Mouse (Mus musculus) gastrocnemius, postnatal 36 days (tissue): Measurements from ENCODE around the gene Agfg2. TPM values are rescaled to one million over a fixed set of nuclear protein-coding genes. Genes with fewer than 3 reads are reported as not detected.
"Not testable (repeated sequence)": the region's sequence is repeated elsewhere in the genome, so short reads cannot be mapped to it uniquely, and the experiment has no call there.

Source experiments
- DNase-seq, 2 experiments: peaks; one replicate each; pipeline ENCODE4 v3.0.0; 2022
- intact Hi-C: fragments of 180-260 bp; cut with DNase I; formaldehyde crosslinking; loops from one replicate; pipeline ENCODE4 v1.15.1; 2025
- total RNA-seq, 2 experiments: library from RNA; stranded (reverse); gene quantifications; 2 replicates each; pipeline ENCODE4 v1.2.3; 2021

Gene Agfg2
- total RNA-seq, 2 experiments from 2014 or later, result 3.8 to 4.6 TPM

DNA sequence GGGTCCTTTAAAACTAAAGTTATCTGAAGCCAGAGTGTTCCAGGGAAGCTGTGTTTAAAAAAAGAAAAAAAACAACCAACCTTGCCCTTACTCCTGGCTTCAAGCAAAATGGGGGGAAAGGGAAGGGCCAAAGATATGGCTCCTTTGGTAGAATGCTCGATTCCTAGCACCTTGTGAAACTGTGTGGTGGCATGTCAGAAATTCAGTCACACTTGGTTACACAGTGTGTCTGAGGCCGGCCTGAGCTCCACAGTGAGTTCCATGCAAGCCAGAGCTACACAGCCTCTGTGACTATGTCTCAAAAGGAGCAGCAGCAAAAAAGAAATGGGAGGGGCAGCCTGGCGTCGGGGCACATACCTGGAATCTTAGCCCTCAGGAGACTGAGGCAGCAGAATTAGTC, 35.3 kb downstream of the Agfg2 start:
- DNase-seq, result no peak
- intact Hi-C loops, result no loop called here

DNA sequence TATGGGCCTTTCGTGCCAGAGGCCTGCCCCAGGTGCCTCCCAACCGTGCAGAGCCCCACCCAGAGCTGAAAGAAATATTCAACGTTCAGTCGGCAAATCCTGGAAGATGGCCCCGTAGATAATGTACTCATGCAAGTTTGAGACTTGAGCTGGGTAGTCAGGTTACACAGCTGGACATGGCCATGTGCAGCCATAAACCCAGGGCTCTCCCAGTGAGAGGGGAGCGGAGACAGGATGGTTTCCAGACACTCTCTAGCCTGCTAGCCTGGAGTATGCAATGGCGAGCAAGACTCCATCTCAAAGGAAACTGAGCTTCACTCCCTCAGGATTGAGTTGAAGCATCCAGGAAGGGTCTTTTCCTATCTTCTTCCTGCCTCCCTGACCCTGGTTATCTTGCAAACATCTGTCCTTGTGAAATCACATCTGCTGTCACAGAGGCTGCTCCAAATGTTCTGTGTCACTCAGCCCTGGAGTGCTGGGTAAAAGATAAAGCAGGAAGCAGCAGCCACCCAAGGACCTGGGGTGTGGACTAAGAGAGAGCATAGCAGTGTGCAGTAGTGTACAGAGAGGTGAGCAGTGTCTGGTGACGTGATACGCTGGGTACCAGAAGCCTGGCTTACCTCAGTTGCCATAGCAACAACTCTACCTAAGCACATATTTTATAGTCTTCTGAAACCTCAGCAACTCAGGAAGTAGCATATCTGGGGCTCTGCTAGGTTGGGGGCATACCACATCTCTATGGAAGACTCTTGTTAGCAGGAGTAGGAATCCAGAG, 36.5 kb downstream of the Agfg2 start:
- intact Hi-C loops, result no loop called here
- DNase-seq, result no peak

DNA sequence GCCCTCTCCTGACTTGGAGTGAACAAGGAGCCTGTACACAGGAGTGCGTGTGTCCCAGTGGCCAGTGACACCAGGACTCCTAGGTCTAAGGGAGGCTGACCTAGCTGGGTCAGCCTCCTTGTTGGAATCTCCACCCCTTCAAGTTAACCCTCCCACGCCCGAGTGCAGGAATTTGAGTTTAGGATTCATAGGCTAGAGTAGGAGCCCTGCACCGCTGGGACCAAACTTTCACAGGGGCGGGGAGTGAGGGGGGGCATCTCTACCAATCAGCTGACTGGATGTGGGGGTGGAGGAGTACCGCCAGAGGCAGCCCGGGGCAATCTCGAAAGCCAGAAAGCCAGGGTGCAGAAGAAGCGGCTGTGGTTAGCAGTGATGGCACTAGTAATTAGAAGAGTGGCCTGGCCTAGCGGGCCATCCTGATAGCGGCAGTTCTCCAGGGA, 38.9 kb downstream of the Agfg2 start, which contains the start of gene Irs3:
Gene Irs3 (minus strand): TSS at position 63 of the 440 bp plus-strand sequence.
- intact Hi-C loops, result no loop called here
- DNase-seq, result peak in 1 of 2 experiments; percentile 34

DNA sequence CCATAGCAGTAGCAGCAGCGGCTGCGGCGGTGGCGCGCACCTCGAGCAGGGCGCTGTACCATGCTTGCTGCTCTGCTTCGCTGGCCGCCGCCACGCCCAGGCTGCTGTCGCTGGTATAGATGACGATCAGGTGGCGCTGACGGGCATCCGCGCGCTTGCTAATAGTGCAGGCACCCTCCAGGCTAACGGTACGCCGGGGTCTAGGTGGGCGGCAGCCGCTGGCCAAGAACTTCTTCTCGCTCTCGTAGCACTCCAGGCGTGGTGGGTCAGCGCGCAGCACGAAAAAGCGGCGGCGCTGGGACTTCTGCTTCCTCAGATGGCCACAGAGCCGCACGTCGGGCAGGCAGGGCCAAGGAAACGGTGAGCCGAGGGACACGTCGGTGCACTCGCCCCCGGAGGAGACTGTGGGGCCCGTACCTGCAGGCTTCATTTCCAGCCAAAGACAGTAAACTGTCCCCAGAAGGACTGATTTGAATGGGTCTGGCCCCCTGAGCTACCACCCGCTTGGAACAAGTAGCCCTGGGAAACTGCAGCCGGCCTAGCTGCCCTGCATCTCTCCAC, 39.4 kb downstream of the Agfg2 start:
- intact Hi-C loops, result no loop called here
- DNase-seq, result no peak

DNA sequence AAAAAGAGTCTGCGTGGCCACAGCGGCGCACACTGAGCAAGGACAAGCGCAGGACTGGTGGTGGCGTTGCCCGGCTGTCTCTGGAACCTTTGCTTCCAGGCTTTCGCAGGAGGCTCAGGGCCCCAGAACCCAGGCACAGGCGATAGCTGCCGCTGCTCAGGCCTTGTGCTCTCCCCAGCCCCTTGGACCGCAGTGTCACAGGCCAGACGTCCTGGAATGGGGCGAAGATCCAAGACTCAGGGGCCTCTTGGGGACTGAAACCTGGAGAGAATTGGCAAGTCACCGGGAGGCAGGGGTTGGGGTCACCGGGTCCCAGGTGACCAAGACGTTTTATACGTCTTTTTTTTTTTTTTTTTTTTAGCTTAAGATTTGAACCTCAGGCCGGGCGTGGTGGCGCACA, 40.0 kb downstream of the Agfg2 start:
- no peak for DNase-seq
- intact Hi-C loops, result no loop called here

DNA sequence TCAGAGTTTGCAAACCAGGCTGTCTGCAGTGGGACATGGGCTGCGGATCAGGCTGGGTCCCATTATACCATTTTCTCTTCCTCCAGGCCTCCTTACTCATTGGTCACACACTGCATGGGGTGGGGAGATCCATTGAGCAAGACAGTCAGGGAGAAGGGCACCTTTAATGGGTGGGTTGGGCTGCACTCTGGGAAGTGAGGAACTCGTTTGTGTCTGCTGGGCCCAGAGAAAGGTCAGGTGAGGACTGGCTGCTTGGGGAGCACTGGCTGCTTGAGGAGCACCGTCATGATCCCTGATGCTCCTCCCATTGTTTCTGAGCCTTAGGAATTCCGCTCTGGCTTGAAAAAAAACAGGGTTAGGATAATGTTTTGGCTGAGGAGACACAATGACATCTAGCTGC, 41.6 kb downstream of the Agfg2 start:
- no peak for DNase-seq
- intact Hi-C loops, result no loop called here

DNA sequence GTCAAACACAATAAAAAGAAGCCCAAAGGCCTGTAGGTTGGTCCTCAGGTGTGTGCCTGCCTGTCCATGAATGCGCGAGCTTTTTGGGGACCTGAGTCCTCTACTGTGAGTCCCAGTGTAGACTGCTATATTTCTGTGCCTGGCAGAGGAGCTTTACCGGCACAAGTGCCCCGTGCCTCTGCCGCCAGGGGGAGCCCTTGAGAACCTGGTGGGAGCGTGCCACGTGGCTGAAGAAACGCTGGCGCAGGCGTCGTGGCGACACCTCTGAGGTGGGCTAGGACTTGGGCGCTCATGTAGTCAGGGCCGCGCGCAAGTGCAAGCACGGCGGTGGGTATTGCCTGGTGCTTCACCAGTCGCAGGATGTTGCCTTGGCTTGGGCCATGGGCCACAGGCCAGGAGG, 43.5 kb downstream of the Agfg2 start, which contains the start of gene Sap25:
Gene Sap25 (plus strand): TSS at position 281 of the 400 bp plus-strand sequence.
- intact Hi-C loops, result no loop called here
- DNase-seq, result no peak

DNA sequence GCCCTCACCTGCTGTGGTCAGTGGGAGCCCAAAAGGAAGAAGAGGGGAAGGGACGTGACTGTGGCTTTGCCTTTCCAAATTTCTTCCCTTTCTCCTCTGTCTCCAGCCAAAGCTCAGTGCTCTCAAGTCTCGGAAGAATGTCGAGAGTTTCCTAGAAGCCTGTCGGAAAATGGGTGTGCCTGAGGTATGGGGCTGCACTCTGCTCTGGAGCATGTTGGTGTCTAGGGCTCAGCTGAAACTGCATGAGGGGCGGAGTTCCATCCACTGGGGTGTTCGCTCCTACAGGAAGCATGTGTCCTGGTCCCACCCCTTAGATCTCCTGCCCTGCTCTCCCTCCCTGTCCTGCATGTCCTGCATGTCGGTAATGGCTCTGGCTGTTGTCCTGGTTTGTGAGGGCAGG, 45.1 kb downstream of the Agfg2 start:
- no peak for DNase-seq
- intact Hi-C loops, result no loop called here

DNA sequence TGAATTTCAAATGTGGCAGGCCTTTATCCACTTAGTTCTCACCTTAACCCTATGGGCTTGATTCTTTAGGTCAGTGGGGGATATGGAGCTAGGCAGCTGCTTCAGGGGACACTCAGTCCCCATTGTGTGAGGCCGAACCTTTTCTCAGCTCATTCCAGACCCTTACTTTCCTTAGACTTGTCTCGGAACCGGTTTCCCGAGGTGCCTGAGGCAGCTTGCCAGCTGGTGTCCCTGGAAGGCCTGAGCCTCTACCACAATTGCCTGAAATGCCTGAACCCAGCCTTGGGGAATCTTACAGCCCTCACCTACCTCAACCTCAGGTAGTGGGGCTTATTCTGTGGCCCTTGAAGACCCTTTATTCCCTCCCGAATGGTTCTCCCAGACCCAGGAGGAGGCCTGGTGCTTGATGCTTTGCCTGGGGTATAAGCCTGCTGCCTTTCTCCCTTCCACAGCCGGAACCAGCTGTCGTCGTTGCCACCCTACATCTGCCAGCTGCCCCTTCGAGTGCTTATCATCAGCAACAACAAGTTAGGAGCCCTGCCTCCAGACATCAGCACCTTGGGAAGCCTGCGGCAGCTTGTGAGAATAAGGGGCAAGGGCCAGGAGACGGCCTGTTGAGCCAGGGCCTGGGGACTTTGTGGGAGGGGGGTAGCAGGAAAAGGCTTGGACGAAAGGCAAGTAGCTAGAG, 51.0 kb downstream of the Agfg2 start:
- no peak for DNase-seq
- intact Hi-C loops, result no loop called here

DNA sequence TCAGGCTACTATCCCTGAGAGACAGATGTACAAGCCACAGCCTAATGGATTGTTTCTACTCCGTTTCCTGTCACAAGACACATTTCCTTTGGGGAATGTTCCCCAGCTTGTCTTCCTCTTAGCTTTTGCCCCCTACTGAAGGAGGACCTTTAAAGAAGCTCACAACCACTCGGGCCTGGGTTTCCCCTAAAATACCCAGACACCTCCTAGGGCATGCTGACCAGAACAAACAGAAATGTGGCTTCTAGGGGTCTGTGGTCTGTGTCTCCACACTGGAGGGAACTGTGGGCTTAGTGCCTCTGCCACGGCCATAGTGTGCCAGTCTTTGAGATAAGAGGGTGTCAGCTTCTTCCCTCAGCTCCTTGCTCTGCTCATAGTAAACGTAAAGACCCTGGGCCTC, 52.9 kb downstream of the Agfg2 start:
- intact Hi-C loops, result no loop called here
- DNase-seq, result no peak

DNA sequence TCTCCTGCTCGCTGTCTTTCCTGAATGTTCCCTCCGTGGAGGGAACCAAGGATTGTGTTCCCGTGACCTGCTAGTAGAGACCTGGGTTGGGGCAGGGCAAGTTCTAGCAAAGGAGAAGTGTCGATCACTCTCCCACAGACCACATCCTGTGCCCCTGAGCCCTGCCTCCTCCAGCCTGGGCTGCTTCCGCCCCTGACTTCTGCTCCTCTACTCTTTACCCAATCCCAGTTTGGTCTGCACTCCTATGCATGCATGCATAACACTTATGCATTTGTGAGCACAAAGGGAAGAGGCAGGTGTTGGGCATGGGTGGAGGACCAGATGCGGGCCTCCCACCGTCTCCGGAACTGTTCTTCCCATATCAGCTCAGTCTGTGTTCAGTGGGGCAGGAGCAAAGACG, 53.4 kb downstream of the Agfg2 start:
- no peak for DNase-seq
- intact Hi-C loops, result no loop called here

DNA sequence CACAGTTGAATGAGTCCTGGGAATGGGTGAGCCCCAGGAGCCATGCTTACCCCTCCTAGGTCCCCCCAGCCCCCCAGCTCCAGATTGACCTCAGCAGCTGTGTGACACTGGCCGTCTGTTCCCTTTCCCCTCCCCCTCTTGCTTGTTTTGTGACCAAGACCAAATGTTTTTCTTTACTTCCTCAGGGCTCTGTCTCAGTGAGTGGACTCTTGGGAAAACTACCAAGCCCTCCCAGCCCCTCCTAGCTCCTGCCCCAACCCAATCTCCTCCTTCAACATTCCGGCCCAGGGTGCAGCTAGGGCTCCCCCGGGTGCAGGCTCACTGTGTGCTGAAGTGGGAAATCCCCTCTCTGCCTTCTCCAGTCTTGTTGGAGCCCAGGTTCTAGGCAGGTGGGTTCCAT, 53.9 kb downstream of the Agfg2 start:
- no peak for DNase-seq
- intact Hi-C loops, result no loop called here

DNA sequence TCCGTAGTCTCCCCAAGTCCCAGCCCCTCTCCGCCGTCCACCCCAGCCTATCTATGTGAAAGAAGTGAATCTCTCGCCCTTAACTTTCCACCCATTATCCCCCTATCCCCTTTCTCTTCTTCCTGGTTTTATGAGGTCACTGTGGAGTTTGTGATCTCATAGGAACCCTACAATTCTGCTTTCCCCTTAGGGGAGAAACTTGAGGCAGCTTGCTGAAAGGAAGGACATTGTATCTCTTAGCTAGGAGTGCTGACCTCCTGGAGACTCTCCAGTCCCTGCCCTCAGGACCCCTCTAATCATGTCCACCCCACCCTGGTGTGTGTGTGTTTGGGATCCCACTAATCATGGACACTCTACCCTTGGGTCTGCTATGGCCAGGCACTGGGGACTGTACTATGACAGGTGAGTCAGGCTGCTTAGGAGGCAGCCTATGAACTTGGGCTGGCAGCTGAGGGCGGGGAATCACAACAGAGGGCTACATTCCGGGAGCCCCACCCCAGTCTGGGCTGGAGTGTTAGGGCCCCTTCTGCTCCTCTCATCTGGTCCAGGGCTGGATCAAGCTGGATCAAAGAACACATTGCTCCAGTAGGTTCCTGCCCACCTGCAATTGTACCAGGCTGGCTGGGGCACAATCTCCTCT, 54.5 kb downstream of the Agfg2 start:
- intact Hi-C loops, result no loop called here
- no peak for DNase-seq

DNA sequence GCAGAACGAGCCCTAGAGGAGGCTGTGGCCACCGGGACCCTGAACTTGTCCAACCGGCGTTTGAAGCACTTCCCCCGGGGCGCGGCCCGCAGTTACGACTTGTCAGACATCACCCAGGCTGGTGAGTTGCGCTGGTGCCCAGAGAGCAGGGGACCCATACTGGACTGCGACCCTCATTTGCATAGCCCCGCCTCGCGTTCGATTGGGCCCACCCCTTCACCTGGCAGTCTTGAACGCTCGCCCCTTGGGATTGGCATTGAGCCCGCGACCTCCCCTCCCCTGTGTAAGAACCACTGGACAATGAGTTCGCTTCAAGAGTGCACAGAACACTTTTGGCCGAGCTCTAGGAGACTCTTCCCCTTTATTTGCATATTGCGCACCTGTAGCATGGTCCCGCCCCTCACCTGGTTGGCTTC, 55.2 kb downstream of the Agfg2 start:
- intact Hi-C loops, result no loop called here
- no peak for DNase-seq

DNA sequence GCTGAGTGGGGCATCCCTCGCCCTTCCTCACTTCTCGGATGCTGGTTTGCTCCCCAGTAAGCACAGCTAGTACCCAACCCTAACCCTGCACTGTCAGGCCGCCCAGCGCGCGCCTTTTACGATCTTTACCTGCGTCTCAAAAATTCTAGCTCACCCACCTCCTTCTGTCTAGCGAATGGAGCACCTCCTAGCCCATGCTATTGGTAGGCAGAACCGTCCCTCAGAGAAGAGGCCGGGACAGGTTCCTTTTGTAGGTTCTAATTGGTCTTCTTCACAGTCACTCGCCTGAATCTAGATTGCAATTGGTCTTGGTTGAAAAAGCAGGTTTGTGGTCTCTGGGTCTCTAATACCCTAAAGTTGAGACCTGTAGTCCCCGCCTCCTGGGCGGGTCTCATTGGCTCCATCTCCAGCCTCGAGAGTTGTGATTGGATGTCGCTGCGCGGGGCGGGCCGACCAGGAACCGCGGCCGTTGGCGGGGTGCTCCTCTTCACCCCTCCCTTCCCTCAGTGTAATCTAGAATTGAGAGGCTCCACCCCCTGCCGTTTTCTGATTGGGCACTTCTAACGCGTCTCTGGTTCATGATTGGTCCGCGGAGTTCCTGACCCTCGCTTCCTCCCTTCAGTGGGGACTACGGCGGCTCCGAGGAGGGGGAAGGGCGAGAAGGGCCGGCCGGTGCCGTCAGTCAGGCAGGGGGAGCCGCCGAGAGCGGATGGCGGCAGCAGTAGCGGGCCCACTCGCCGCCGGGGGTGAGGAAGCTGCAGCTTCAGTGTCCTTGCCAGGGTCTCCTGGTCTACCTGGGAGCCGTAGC, 55.8 kb downstream of the Agfg2 start, which contains the start of the genes Fbxo24, Lrch4 and Gm20605:
Gene Fbxo24 (minus strand): TSS at position 505 of the 808 bp plus-strand sequence.
Gene Lrch4 (plus strand): TSS at position 624 of the 808 bp plus-strand sequence.
Gene Gm20605 (plus strand): TSS at position 678 of the 808 bp plus-strand sequence.
- DNase-seq, result peak; percentile 96 to 98
- intact Hi-C loops, result no loop called here

DNA sequence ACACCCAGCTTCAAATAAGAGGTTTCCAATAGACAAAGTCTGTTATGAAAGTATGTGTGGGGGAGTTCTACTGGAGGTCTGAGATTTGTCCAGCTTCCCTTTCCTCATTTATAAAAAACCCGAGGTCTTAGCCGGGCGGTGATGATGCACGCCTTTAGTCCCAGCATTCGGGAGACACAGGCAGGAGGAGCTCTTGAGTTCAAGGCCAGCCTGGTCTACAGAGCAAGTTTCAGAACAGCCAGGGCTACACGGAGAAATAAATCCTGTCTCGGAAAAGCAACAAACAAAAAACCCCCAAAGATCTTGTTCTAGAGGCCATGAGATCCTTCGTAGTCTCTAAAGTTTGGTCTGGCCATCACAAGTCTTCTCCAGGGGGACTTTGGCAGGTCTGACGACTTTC, 56.5 kb downstream of the Agfg2 start:
- DNase-seq, result no peak
- intact Hi-C loops, result no loop called here

DNA sequence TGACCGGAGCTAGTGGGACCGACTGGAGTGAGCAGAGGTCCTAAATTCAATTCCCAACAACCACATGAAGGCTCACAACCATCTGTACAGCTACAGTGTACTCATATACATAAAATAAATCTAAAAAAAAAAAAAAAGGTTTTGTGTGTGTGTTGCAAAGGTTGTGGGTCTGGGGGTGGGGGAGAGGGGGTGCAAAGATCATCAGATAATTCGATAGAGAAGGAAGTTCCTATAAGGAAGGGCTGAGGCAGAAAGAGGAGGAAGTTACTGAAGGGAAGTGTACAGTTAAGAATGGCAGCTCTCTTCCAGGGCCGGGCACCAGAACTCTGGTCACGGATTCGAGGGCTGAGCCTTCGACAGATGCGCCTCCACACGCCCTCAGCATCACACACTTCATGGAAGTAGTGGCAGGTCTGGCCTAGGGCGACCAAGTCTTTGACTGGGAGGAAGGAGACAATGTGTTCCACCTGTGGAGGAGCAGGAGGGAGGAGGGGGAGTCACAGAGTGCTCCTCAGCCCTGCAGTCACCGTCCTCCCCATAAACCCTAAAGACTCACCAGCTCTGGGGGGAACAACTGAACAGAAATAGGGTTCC, 60.5 kb downstream of the Agfg2 start:
- intact Hi-C loops, result no loop called here
- no peak for DNase-seq

DNA sequence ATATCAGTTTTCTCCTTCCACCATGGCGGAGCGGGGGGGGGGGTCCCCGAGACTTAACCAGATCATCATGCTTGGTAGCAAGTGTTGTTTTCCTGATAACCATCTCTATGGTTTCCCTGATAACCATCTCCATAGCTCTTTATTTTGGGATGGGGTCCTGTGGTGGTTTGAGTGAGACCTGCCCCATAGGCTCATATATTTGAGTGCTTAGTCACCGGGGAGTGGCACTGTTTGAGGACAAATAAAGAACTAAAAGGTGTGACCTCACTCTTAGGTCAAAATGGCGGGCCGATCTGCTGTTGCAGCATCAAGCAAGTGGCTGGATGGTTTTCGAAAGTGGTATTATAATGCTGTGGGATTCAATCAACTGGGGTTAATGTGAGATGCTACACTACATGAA, 69.2 kb downstream of the Agfg2 start:
- intact Hi-C loops, result no loop called here
- DNase-seq, result no peak

DNA sequence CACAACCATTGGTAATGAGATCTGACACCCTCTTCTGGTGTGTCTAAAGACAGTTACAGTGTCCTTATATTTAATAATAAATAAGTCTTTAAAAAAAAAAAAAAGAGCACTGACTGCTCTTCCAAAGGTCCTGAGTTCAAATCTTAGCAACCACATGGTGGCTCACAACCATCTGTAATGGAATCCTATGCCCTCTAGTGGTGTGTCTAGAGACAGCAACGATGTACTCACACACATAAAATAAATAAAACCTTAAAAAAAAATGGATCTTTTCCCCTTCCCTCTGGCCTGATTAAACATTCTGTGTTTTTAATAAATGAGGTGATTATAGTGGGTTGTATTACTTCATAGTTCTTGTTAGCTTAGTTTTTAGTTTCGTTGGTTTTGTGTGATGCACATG, 69.6 kb downstream of the Agfg2 start:
- DNase-seq, intact Hi-C loops: not testable (repeated sequence)

DNA sequence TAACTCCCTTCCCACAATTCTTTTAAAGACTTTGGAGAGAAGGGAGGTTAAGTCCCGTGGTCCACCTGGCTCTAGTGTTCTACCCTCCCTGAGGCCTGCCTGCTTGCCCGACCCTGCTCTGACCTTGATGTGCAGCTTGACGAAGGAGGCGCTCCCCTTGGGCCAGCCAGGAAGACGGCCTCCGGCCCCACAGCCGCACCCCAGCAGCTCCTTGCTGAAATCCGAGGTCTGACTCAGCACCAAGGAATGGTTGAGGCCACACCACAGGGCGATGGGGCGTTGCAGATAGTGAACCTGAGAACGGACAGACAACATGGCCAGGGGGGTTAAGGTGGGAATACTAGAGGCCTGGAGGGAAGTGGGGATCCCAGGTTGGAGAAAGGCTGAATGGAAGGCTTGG, 71.0 kb downstream of the Agfg2 start, which contains the start of gene Pcolce:
Gene Pcolce (minus strand): TSS at position 235 of the 400 bp plus-strand sequence.
- intact Hi-C loops, result no loop called here
- peak; percentile 45 to 46 for DNase-seq
